14 mouse cellular contexts compared by ENCODE assay signal in genomic region chr12:12301149-12301548, GRCm38 (mm10). TPM values are rescaled to one million over a fixed set of nuclear protein-coding genes. Genes with fewer than 3 reads are reported as not detected.
DNase-seq lines count a peak whose midpoint lies in the region; TF ChIP-seq lines count a peak whose summit lies in the region.
"Had no signal": no experiment of that assay in that cellular context is flagged by ENCODE, and none has a peak within 500 bp of the region (broad histone marks: within the 10 kb centered on the region; RNA-seq: fewer than 3 reads in every experiment).

No protein-coding gene starts in this region.

- H3K4me1 ChIP-seq in kidney, adult 2 months (ENCODE audit: control insufficient read depth, insufficient read depth, low read length): peaks cover 3% of the 10 kb centered on the region; the same call in 1 of the 2 replicates
- peaks cover 18% of the 10 kb centered on the region for H3K4me1 ChIP-seq in thymus, adult 2 months (replicated peaks; ENCODE audit: control insufficient read depth, insufficient read depth, low read length)
- H3K4me1 ChIP-seq: forebrain, embryonic 15.5 days; midbrain, embryonic 15.5 days had no signal

- intact Hi-C loops in gastrocnemius, adult 2 months (cut with DNase I): no loop called here
- intact Hi-C loops in gastrocnemius, postnatal 36 days (cut with DNase I): no loop called here

- H3K36me3 ChIP-seq in kidney, adult 2 months (ENCODE audit: control insufficient read depth, insufficient read depth, low read length): no peaks in the 10 kb centered on the region
- no peaks in the 10 kb centered on the region for H3K36me3 ChIP-seq in thymus, adult 2 months (ENCODE audit: control insufficient read depth, insufficient read depth, low read length)
- H3K36me3 ChIP-seq: forebrain, embryonic 15.5 days; limb, embryonic 10.5 days; midbrain, embryonic 15.5 days had no signal

- no peak for TF ChIP-seq CTCF in gastrocnemius, adult 2 months (IDR thresholded peaks at IDR 0.05)
- TF ChIP-seq CTCF in kidney, adult 2 months (conservative IDR thresholded peaks at IDR 0.05; ENCODE audit: insufficient read depth, insufficient read length, low read depth, low read length): no peak
- no peak for TF ChIP-seq CTCF in thymus, adult 2 months (IDR thresholded peaks at IDR 0.05; ENCODE audit: borderline replicate concordance, control insufficient read depth, extremely low read depth, insufficient read depth, low read length, poor library complexity)

- no peaks in the 10 kb centered on the region for H3K27me3 ChIP-seq in kidney, adult 2 months (replicated peaks; ENCODE audit: control insufficient read depth, insufficient read depth, low read length)
- H3K27me3 ChIP-seq in thymus, adult 2 months (ENCODE audit: control insufficient read depth, insufficient read depth, low read length): no peaks in the 10 kb centered on the region
- H3K27me3 ChIP-seq: forebrain, embryonic 15.5 days; midbrain, embryonic 15.5 days; neural tube, embryonic 12.5 days had no signal

- no peak overlapping the region for H3K4me3 ChIP-seq in gastrocnemius, adult 2 months
- no peak overlapping the region for H3K4me3 ChIP-seq in kidney, adult 2 months (ENCODE audit: insufficient read depth, low read depth, low read length)
- H3K4me3 ChIP-seq in thymus, adult 2 months (ENCODE audit: control insufficient read depth, insufficient read depth, low read length): no peak overlapping the region
- H3K4me3 ChIP-seq: forebrain, embryonic 15.5 days; limb, embryonic 10.5 days; midbrain, embryonic 15.5 days; neural tube, embryonic 12.5 days had no signal

- no peak for TF ChIP-seq POLR2A in kidney, adult 2 months (IDR thresholded peaks at IDR 0.05; ENCODE audit: low read depth, low read length)
- TF ChIP-seq POLR2A in thymus, adult 2 months (IDR thresholded peaks at IDR 0.05; ENCODE audit: control insufficient read depth, extremely low read depth, insufficient read depth, low read length, poor library complexity): no peak

- DNase-seq in gastrocnemius, adult 2 months: no peak
- no peak for DNase-seq in gastrocnemius, postnatal 36 days
- DNase-seq in kidney, adult 2 months: no peak
- DNase-seq in kidney, postnatal 36 days: no peak
- no peak for DNase-seq in thymus, adult 2 months
- no peak for DNase-seq in thymus, postnatal 36 days
- no peak for DNase-seq in testis, postnatal 10 days (ENCODE audit: low spot score)
- DNase-seq in urinary bladder, adult 18-20 months (ENCODE audit: low spot score in 2 of 2): no peak
- DNase-seq: cerebellum, adult 9-11 months had no signal

- H3K27ac ChIP-seq in gastrocnemius, adult 2 months: peak overlapping the region; percentile 76
- H3K27ac ChIP-seq in kidney, adult 2 months (ENCODE audit: insufficient read depth, low read depth, low read length): peak overlapping the region; percentile 70; the same call in 1 of the 2 replicates
- H3K27ac ChIP-seq in thymus, adult 2 months (ENCODE audit: control insufficient read depth, insufficient read depth, low read length): peak overlapping the region; percentile 70
- H3K27ac ChIP-seq: forebrain, embryonic 15.5 days; hindbrain, embryonic 14.5 days; midbrain, embryonic 15.5 days; neural tube, embryonic 12.5 days had no signal

- 88% methylated on average over 2 of the region's 2 CpGs for WGBS in kidney, adult 2 months
- WGBS in thymus, adult 2 months: 93% methylated on average over 2 of the region's 2 CpGs

RNA-seq across cellular contexts. Expression of gene Fam49a, which starts 39.2 kb away (rescaled TPM):
- 1 to 10 TPM; 5.5 to 6.3 TPM for total RNA-seq in gastrocnemius, adult 2 months (2021)
- total RNA-seq in gastrocnemius, postnatal 36 days (2021): 1 to 10 TPM; 4.5 to 5.7 TPM
- 2.4 and 3.4 TPM in 2 replicates for polyA plus RNA-seq in kidney, adult 2 months (2012; rRNA removed)
- polyA plus RNA-seq in thymus, adult 2 months (2012; rRNA removed): 5.2 and 5.3 TPM in 2 replicates
